Mouse (Mus musculus): ENCODE results near the gene Fgfr2. TPM values are rescaled to one million over a fixed set of nuclear protein-coding genes. Genes with fewer than 3 reads are reported as not detected.

Gene Fgfr2
- polyA plus RNA-seq, 1 experiment = 14.7 TPM

DNA sequence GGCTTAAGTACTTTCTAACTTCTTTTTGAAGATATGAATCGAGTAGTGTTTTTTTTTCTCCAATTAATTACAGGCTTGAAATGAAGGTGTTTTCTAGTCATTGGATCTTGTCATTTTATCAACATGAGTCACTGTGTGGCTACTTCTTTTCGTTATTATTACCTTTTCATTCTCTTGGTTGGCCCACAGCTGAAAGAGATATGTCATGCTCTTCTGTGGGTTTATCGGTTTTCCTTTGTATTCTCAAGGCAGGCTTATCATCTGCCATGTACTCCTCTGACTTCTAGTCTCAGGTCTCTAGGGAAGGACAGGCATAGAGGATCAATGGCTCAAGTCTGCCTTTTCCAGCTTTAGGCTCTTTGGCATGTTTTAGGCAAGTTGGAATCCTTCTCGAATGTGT is 712.2 kb downstream of the Fgfr2 start:
- TF ChIP-seq CTCF (IDR thresholded peaks at IDR 0.05; ENCODE audit: extremely low read depth, insufficient read length, insufficient replicate concordance, low read depth, low read length) (no peak), POLR2A (IDR thresholded peaks at IDR 0.05; ENCODE audit: low read depth, low read length) (no peak)
- no peak overlapping the region for H3K4me3 ChIP-seq (ENCODE audit: low read depth, low read length)
- no peaks in the 10 kb centered on the region for H3K36me3 ChIP-seq (ENCODE audit: control insufficient read depth, insufficient read depth, low read length)

DNA sequence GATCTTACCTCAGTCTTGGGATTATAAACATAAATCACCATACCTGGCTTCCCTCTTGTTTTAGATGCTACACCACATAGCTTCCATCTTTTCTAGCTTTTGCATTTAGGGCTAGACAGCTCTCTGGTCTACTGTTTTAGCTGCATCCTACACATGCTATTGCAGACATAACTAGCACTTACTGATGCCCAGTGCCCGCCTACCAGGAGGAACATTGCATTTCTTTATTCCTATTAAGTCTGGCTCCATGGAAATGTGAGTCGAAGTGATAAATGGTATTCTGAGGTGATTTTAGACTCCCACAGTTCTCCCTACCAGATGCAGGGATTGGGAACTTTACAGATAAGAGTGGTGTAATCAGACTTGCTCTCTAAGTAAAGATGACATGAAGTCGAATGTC is 713.3 kb downstream of the Fgfr2 start:
- H3K27me3 ChIP-seq (ENCODE audit: control insufficient read depth, insufficient read depth, low read length) = no peaks in the 10 kb centered on the region
- no peak overlapping the region for H3K27ac ChIP-seq (ENCODE audit: insufficient read depth, low read depth, low read length)
- WGBS = 81% methylated on average over 3 of the region's 3 CpGs
- TF ChIP-seq POLR2A (IDR thresholded peaks at IDR 0.05; ENCODE audit: low read depth, low read length) (no peak), CTCF (IDR thresholded peaks at IDR 0.05; ENCODE audit: extremely low read depth, insufficient read length, insufficient replicate concordance, low read depth, low read length) (no peak)
- peaks cover under 1% of the 10 kb centered on the region; the same call in 1 of the 2 replicates for H3K4me1 ChIP-seq (ENCODE audit: control insufficient read depth, insufficient read depth, insufficient read length, low read length)
- no peaks in the 10 kb centered on the region for H3K36me3 ChIP-seq (ENCODE audit: control insufficient read depth, insufficient read depth, low read length)
- no peak overlapping the region for H3K4me3 ChIP-seq (ENCODE audit: low read depth, low read length)

More for the DNA sequence above, 712.2 kb downstream of the Fgfr2 start:
- no peaks in the 10 kb centered on the region for H3K27me3 ChIP-seq (ENCODE audit: control insufficient read depth, insufficient read depth, low read length)
- H3K27ac ChIP-seq (ENCODE audit: insufficient read depth, low read depth, low read length) = no peak overlapping the region
- 88% methylated on average over 4 of the region's 4 CpGs for WGBS
- H3K4me1 ChIP-seq (ENCODE audit: control insufficient read depth, insufficient read depth, insufficient read length, low read length) = no peaks in the 10 kb centered on the region

DNA sequence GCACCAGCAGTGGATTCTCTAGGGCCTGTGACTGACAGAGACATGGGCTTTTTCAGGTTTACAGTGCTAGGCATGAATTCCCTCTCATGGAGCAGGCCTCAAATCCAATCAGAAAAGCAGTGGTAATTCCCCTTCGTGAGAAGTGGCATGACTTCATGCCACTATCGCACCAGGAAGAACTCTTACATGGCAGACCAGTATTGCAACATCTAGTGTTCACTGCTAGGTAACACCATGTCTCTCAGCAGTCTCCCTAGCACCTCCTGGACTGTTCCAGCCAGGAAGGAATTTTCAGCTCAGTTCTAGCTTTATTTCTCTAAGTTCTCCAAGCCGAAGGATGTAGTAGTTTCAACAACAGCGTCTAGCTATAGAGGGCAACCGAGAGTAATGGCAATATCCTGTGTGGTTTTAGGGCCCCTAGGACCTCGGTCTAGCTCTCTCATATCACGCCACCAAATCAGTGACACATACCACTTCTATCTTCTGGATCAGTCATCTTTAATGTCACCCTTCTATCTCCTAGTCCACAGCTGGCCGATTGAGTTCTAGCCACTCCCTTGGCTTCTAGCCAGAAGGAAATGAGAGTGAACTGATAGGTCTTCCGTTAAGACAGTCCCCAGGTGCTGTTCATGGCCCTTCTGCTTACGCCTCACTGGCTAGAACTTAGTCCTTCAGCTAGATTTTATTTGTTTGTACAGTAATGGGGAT is 720.6 kb downstream of the Fgfr2 start:
- WGBS = 27% methylated on average over 10 of the region's 10 CpGs
- Histone ChIP-seq H3K4me1 (ENCODE audit: control insufficient read depth, insufficient read depth, insufficient read length, low read length) (peaks cover 20% of the 10 kb centered on the region; the same call in 1 of the 2 replicates), H3K27ac (ENCODE audit: insufficient read depth, low read depth, low read length) (peak overlapping the region; percentile 58), H3K36me3 (ENCODE audit: control insufficient read depth, insufficient read depth, low read length) (no peaks in the 10 kb centered on the region), H3K27me3 (ENCODE audit: control insufficient read depth, insufficient read depth, low read length) (no peaks in the 10 kb centered on the region), H3K4me3 (ENCODE audit: low read depth, low read length) (no peak overlapping the region)
- TF ChIP-seq POLR2A (IDR thresholded peaks at IDR 0.05; ENCODE audit: low read depth, low read length) (no peak), CTCF (IDR thresholded peaks at IDR 0.05; ENCODE audit: extremely low read depth, insufficient read length, insufficient replicate concordance, low read depth, low read length) (no peak)

DNA sequence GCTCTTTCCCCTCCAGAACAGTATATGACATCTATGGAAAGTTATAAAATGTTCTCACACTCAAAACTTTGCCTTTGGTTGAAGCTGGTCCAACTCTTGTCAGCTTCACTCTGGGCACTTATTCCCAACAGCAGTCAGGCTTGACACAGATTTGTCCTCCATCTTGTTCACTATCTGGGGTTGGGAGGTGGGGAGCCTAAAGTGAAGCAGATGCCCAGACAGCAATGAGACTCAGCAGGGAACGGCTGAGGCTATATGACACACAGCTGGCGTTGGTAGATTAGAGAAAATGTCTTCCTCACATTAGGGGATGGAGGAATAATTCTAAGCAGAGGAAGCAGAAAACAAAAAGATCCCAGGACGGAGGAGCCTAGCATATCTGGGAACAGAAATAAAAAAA is 724.7 kb downstream of the Fgfr2 start:
- peaks cover 17% of the 10 kb centered on the region; the same call in 1 of the 2 replicates for H3K4me1 ChIP-seq (ENCODE audit: control insufficient read depth, insufficient read depth, insufficient read length, low read length)
- no peak for TF ChIP-seq CTCF (IDR thresholded peaks at IDR 0.05; ENCODE audit: extremely low read depth, insufficient read length, insufficient replicate concordance, low read depth, low read length)
- TF ChIP-seq POLR2A (IDR thresholded peaks at IDR 0.05; ENCODE audit: low read depth, low read length) = no peak
- no peaks in the 10 kb centered on the region for H3K27me3 ChIP-seq (ENCODE audit: control insufficient read depth, insufficient read depth, low read length)
- no peak overlapping the region for H3K27ac ChIP-seq (ENCODE audit: insufficient read depth, low read depth, low read length)
- no peaks in the 10 kb centered on the region for H3K36me3 ChIP-seq (ENCODE audit: control insufficient read depth, insufficient read depth, low read length)
- 89% methylated on average over 3 of the region's 3 CpGs for WGBS
- H3K4me3 ChIP-seq (ENCODE audit: low read depth, low read length) = no peak overlapping the region

DNA sequence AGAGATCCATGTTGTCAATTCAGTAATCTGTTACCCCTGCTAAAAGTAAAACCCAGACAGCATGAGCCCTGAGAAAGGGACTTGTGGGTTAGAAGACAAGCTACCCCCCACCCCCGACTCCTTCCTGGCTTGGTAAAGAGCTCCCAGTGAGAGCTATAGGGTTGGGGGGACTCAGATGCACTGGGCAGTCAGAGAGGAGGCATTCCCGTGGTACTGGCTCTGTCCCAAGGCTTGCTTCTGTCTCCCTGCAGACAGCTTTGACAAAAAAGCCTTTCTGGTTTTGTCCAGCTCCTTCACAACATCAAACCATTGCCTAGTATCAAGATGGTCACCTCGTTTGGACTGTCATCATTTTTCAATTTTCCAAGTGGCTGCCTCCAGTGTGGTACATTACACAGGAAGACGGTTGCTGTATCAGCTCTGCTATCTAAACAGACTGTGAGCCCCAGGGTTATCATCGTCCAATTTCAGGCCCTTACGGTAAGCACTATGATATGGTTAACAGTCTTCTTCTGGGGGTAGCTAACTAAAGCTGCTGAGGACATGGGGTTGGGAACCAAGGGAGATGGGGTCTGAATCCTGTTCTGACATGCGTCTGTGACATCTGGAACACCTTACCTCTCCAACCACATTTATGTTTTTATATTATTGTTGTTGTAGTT is 726.4 kb downstream of the Fgfr2 start:
- H3K36me3 ChIP-seq (ENCODE audit: control insufficient read depth, insufficient read depth, low read length) = no peaks in the 10 kb centered on the region
- WGBS = 82% methylated on average over 7 of the region's 7 CpGs

DNA sequence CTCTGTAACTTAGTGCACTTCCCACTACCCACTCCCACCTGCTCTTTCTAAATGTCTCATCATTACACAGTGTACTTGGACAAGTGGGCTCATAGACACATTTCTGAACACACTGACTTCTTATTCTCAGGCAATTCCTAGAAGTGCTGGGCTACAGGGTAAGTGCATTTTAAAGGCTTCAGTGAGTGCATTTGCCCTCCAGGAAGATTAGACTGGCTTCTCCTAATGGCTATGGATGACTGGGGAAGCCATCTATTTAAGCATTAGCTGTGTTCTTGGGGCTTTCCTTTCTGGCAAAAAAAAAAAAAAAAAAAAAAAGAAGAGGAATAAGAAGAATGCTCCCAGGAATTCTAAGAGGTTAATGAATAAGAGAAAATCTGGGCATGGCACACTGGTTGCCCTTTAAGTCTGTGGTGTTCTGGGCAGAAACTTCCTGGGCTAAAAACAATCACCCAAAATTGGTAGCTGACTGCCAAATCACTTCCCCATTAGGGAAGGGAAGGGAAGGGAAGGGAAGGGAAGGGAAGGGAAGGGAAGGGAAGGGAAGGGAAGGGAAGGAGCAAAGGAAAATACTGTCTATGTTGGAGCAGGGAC is 729.5 kb downstream of the Fgfr2 start:
- Histone ChIP-seq H3K27ac (ENCODE audit: insufficient read depth, low read depth, low read length) (no peak overlapping the region), H3K4me3 (ENCODE audit: low read depth, low read length) (no peak overlapping the region), H3K4me1 (ENCODE audit: control insufficient read depth, insufficient read depth, insufficient read length, low read length) (no peaks in the 10 kb centered on the region), H3K36me3 (ENCODE audit: control insufficient read depth, insufficient read depth, low read length) (no peaks in the 10 kb centered on the region), H3K27me3 (ENCODE audit: control insufficient read depth, insufficient read depth, low read length) (no peaks in the 10 kb centered on the region)
- no peak for TF ChIP-seq POLR2A (IDR thresholded peaks at IDR 0.05; ENCODE audit: low read depth, low read length)
- no peak for TF ChIP-seq CTCF (IDR thresholded peaks at IDR 0.05; ENCODE audit: extremely low read depth, insufficient read length, insufficient replicate concordance, low read depth, low read length)

More for the DNA sequence above, 726.4 kb downstream of the Fgfr2 start:
- H3K27me3 ChIP-seq (ENCODE audit: control insufficient read depth, insufficient read depth, low read length) = no peaks in the 10 kb centered on the region
- peaks cover 5% of the 10 kb centered on the region; the same call in 1 of the 2 replicates for H3K4me1 ChIP-seq (ENCODE audit: control insufficient read depth, insufficient read depth, insufficient read length, low read length)
- no peak overlapping the region for H3K4me3 ChIP-seq (ENCODE audit: low read depth, low read length)
- no peak for TF ChIP-seq POLR2A (IDR thresholded peaks at IDR 0.05; ENCODE audit: low read depth, low read length)
- H3K27ac ChIP-seq (ENCODE audit: insufficient read depth, low read depth, low read length) = no peak overlapping the region

DNA sequence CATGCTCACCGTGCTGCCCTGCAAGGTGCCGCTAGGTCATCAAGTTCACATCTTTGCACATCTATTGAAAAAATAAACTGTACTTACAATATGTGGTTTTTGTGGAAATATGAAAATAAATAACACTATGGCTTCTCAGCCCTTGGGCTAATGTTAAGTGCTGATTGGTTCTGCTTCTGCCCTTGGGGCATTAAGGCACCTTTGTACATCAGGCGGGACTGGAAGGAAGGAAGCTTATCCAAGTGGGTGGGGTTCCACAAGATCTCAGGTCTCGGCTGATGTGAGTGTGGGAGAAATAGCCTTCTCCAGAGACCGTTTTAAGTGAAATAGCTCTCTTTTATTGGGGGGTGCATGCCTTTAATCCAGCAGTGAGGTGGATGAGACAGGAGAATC is 730.1 kb downstream of the Fgfr2 start:
- Histone ChIP-seq H3K27ac (ENCODE audit: insufficient read depth, low read depth, low read length) (no peak overlapping the region), H3K27me3 (ENCODE audit: control insufficient read depth, insufficient read depth, low read length) (no peaks in the 10 kb centered on the region), H3K36me3 (ENCODE audit: control insufficient read depth, insufficient read depth, low read length) (no peaks in the 10 kb centered on the region), H3K4me1 (ENCODE audit: control insufficient read depth, insufficient read depth, insufficient read length, low read length) (peaks cover 3% of the 10 kb centered on the region; the same call in 1 of the 2 replicates), H3K4me3 (ENCODE audit: low read depth, low read length) (no peak overlapping the region)
- TF ChIP-seq POLR2A (IDR thresholded peaks at IDR 0.05; ENCODE audit: low read depth, low read length) = no peak
- no peak for TF ChIP-seq CTCF (IDR thresholded peaks at IDR 0.05; ENCODE audit: extremely low read depth, insufficient read length, insufficient replicate concordance, low read depth, low read length)
- WGBS = 53% methylated on average over 5 of the region's 5 CpGs

Measured in small intestine, adult 2 months (tissue).